Mouse (Mus musculus): Measurements from ENCODE around the gene Tecpr1. TPM values are rescaled to one million over a fixed set of nuclear protein-coding genes. Genes with fewer than 3 reads are reported as not detected.

Tecpr1 gene
- 78.4 and 87.2 TPM in 2 replicates for polyA plus RNA-seq (2012; rRNA removed)

GRCm38 (mm10) chr5:144223503-144223862 is at the start of gene Tecpr1:
Tecpr1 (minus strand) TSS chr5:144223615.
- no peak for TF ChIP-seq CTCF (IDR thresholded peaks at IDR 0.05; ENCODE audit: extremely low read depth, insufficient read depth, low read length)
- peak; percentile 87 for TF ChIP-seq POLR2A (IDR thresholded peaks at IDR 0.05; ENCODE audit: extremely low read depth, insufficient read depth, low read length)
- Histone ChIP-seq H3K4me3 (ENCODE audit: insufficient read depth, low read length) (peak within 1 kb of the TSS; percentile 87), H3K4me1 (ENCODE audit: control insufficient read depth, insufficient read depth, low read length) (peaks cover 17% of the 10 kb centered on the region), H3K27ac (ENCODE audit: insufficient read depth, low read length) (peak within 1 kb of the TSS; percentile 81)

DNA sequence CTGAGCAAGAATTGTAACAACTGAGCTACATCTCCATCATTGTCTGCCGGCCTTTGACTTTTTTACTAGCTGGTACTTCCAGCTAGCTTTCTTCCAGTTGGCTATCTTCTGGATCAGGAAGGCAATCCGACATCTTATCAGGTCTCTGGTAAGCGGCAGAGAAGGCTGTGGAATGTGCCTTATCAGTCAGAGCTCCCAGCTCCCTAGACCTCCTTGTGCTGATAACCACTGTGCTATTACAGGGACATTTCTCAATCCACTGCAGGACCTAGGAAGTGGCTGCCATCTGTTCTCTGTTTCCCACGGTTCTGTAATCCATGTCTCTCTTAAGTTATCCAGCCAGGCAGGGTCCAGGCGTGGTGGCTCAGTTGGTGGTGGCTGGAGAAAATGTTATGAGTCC is 48.4 kb upstream of the Tecpr1 start:
- no peaks in the 10 kb centered on the region for H3K4me1 ChIP-seq (ENCODE audit: control insufficient read depth, insufficient read depth, low read length)
- no peak for TF ChIP-seq CTCF (IDR thresholded peaks at IDR 0.05; ENCODE audit: extremely low read depth, insufficient read depth, low read length)
- no peak for TF ChIP-seq POLR2A (IDR thresholded peaks at IDR 0.05; ENCODE audit: extremely low read depth, insufficient read depth, low read length)

DNA sequence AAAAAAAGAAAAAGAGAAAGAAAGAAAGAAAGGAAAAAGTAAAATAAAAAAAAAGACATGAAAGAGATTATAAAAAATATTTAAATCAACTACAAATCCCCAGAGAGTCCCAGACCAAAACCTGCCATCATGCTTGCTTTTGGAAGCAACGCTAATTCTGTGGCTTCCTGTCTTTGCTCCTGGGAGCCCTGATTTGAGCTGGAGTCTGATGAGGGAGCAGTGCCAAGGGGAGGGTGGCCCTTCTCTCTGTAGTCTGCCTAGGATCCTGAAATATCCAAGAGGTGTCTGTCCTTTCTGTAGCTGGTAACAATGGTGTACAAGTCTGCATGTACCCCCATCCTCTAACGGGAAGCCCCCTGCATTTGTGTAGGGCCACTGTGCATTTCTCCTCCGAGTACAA is 47.7 kb upstream of the Tecpr1 start:
- Histone ChIP-seq H3K27ac (ENCODE audit: insufficient read depth, low read length) (no peak overlapping the region), H3K4me1 (ENCODE audit: control insufficient read depth, insufficient read depth, low read length) (no peaks in the 10 kb centered on the region), H3K4me3 (ENCODE audit: insufficient read depth, low read length) (no peak overlapping the region)
- TF ChIP-seq POLR2A (IDR thresholded peaks at IDR 0.05; ENCODE audit: extremely low read depth, insufficient read depth, low read length) = no peak
- no peak for TF ChIP-seq CTCF (IDR thresholded peaks at IDR 0.05; ENCODE audit: extremely low read depth, insufficient read depth, low read length)

More for the DNA sequence above, 48.4 kb upstream of the Tecpr1 start:
- no peak overlapping the region for H3K4me3 ChIP-seq (ENCODE audit: insufficient read depth, low read length)
- no peak overlapping the region for H3K27ac ChIP-seq (ENCODE audit: insufficient read depth, low read length)

DNA sequence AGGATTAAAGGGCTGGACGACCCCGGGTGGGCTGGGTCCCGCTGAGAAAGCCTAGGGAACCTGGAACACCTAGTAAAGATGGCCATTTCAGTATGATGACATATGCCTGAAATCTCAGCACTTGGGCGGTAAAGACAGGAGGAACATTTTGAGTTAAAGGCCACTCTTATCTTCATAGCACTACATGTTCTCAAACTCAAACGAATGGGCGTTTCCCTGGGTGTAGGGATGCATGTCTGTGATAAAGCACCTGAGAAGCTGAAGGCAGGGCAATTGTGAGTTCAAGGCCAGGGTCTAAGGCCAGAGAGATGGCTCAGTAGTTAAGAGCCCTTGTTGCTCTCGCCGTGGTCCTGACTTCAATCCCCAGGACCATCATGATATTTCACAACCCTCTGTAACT is 47.0 kb upstream of the Tecpr1 start:
- TF ChIP-seq POLR2A (IDR thresholded peaks at IDR 0.05; ENCODE audit: extremely low read depth, insufficient read depth, low read length) (no peak), CTCF (IDR thresholded peaks at IDR 0.05; ENCODE audit: extremely low read depth, insufficient read depth, low read length) (no peak)
- Histone ChIP-seq H3K27ac (ENCODE audit: insufficient read depth, low read length) (no peak overlapping the region), H3K4me1 (ENCODE audit: control insufficient read depth, insufficient read depth, low read length) (no peaks in the 10 kb centered on the region), H3K4me3 (ENCODE audit: insufficient read depth, low read length) (no peak overlapping the region)

GRCm38 (mm10) chr5:144269926-144270325 is 46.5 kb upstream of the Tecpr1 start:
- H3K4me3 ChIP-seq (ENCODE audit: insufficient read depth, low read length) = no peak overlapping the region
- TF ChIP-seq CTCF (IDR thresholded peaks at IDR 0.05; ENCODE audit: extremely low read depth, insufficient read depth, low read length) = no peak
- no peak for TF ChIP-seq POLR2A (IDR thresholded peaks at IDR 0.05; ENCODE audit: extremely low read depth, insufficient read depth, low read length)
- no peaks in the 10 kb centered on the region for H3K4me1 ChIP-seq (ENCODE audit: control insufficient read depth, insufficient read depth, low read length)
- no peak overlapping the region for H3K27ac ChIP-seq (ENCODE audit: insufficient read depth, low read length)

DNA sequence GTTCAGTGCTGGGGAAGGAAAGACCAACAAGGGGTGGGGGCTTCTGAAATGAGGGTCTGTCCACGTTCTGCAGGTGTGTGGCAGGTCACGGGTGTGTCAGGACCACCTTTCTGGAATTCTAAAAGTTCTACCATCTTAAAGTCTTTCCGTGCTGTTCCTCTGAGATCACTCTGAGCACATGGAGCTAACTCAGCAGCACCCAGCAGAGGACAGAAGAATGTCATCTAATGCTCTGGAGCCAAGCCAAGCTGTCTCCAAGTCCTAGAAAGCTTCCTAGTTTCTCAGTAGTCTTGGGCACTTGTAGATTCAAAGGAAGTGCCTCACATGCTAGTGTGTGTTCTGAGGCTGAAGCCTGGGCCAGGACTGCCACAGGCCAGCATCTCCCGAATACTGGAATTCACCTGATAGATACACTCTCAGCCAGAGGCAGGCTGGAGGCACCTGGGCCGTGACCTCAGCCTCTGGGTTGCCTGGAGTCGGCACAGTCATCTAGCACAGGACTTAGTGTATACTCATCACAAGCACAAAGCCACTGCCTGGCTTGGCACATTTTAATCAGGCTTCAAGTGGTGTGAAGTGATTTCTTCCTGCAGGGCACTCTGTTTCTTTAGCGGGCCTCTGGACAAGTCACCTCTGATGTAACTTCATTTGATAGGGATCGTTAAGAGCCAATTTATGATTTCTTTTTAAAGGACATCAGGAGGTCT is 44.3 kb upstream of the Tecpr1 start:
- H3K27ac ChIP-seq (ENCODE audit: insufficient read depth, low read length) = no peak overlapping the region
- no peak overlapping the region for H3K4me3 ChIP-seq (ENCODE audit: insufficient read depth, low read length)
- TF ChIP-seq POLR2A (IDR thresholded peaks at IDR 0.05; ENCODE audit: extremely low read depth, insufficient read depth, low read length) (no peak), CTCF (IDR thresholded peaks at IDR 0.05; ENCODE audit: extremely low read depth, insufficient read depth, low read length) (no peak)
- H3K4me1 ChIP-seq (ENCODE audit: control insufficient read depth, insufficient read depth, low read length) = peaks cover 2% of the 10 kb centered on the region; the same call in 1 of the 2 replicates

DNA sequence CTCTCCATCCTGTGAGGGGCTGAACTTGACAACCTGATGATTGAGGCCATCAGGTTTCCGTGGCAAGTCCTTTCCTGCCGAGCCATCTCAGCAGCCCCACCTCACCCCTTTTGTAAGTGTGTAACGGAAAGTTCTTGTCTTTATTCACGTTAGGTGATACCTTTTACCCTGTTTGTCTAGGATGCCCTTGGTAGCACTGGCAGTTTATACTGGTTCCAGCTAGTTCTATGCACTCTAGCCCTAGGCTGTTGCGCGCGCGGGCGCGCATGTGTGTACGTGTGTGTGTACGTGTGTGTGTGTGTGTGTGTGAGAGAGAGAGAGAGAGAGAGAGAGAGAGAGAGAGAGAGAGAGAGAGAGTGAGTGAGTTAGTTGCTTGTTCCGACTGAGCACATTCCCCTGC is 40.1 kb upstream of the Tecpr1 start:
- no peak for TF ChIP-seq CTCF (IDR thresholded peaks at IDR 0.05; ENCODE audit: extremely low read depth, insufficient read depth, low read length)
- no peak for TF ChIP-seq POLR2A (IDR thresholded peaks at IDR 0.05; ENCODE audit: extremely low read depth, insufficient read depth, low read length)
- Histone ChIP-seq H3K4me3 (ENCODE audit: insufficient read depth, low read length) (no peak overlapping the region), H3K27ac (ENCODE audit: insufficient read depth, low read length) (no peak overlapping the region), H3K4me1 (ENCODE audit: control insufficient read depth, insufficient read depth, low read length) (peaks cover 17% of the 10 kb centered on the region)

DNA sequence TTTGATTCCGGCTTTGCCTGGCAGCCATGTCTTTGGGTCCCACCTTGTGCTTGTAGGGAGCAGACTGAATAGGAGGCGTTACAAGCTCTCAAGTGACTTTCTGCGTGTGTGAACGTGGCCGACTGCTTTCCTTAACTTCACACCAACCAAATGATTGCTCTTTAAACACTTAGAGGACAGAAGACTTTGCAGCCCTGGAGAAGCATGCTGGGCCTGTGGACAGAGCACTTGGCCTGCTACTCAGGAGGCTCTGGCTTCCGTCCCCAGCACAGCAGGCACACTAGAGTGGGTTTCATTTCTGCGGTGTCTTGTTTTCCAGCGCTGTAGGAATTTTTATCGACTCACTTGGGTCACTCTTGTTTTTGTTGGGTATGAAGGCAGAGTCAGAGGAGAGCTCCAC is 39.7 kb upstream of the Tecpr1 start:
- Histone ChIP-seq H3K4me1 (ENCODE audit: control insufficient read depth, insufficient read depth, low read length) (peaks cover 20% of the 10 kb centered on the region), H3K27ac (ENCODE audit: insufficient read depth, low read length) (no peak overlapping the region), H3K4me3 (ENCODE audit: insufficient read depth, low read length) (no peak overlapping the region)
- no peak for TF ChIP-seq POLR2A (IDR thresholded peaks at IDR 0.05; ENCODE audit: extremely low read depth, insufficient read depth, low read length)
- TF ChIP-seq CTCF (IDR thresholded peaks at IDR 0.05; ENCODE audit: extremely low read depth, insufficient read depth, low read length) = no peak

DNA sequence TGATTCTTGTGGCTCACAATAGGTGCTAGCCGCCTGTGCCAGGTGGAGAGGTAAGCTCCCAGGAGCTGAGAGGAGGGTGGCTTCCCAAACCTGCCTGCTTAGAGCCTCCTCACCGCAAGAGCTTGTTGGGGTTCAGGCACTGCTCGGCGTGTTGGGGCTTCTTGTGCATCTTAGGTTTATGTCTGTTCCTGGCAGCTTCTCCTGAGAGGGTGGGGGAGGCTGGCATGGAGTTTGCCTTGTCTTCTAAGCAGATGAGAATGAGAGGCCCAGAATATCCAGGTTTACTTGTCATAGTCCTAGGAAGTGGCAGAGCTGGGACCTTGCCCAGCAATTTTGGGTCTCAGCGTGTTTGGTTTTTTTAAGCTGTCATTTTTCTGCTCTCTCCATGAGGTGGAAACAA is 38.4 kb upstream of the Tecpr1 start:
- Histone ChIP-seq H3K4me1 (ENCODE audit: control insufficient read depth, insufficient read depth, low read length) (peaks cover 23% of the 10 kb centered on the region), H3K27ac (ENCODE audit: insufficient read depth, low read length) (no peak overlapping the region), H3K4me3 (ENCODE audit: insufficient read depth, low read length) (no peak overlapping the region)
- TF ChIP-seq POLR2A (IDR thresholded peaks at IDR 0.05; ENCODE audit: extremely low read depth, insufficient read depth, low read length) (no peak), CTCF (IDR thresholded peaks at IDR 0.05; ENCODE audit: extremely low read depth, insufficient read depth, low read length) (no peak)

DNA sequence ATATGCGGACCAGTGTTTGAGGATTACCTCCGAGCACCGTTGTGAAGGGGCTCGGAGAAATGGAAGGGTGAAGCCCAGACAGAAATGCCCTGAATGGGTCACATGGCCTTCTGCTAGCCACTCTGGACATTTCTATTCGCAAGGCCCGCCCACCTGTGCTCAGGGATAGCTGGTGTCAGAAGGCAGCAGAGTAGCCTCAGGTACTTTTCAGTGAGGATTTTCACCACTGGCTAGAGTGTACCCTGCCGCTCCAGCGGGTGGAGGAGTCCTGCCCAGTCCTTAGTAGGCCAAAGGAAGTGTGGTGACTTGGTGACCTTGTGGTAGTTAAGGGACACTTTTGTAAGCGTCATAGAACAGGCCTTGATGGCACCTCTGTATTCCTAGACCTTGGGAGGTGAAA is 37.9 kb upstream of the Tecpr1 start:
- H3K4me1 ChIP-seq (ENCODE audit: control insufficient read depth, insufficient read depth, low read length) = peaks cover 23% of the 10 kb centered on the region
- no peak overlapping the region for H3K4me3 ChIP-seq (ENCODE audit: insufficient read depth, low read length)
- H3K27ac ChIP-seq (ENCODE audit: insufficient read depth, low read length) = no peak overlapping the region
- TF ChIP-seq POLR2A (IDR thresholded peaks at IDR 0.05; ENCODE audit: extremely low read depth, insufficient read depth, low read length) (no peak), CTCF (IDR thresholded peaks at IDR 0.05; ENCODE audit: extremely low read depth, insufficient read depth, low read length) (no peak)
